Mouse (Mus musculus) MEL (cell line): ENCODE data around the gene Gtf3c6. TPM values are rescaled to one million over a fixed set of nuclear protein-coding genes. Genes with fewer than 3 reads are reported as not detected.

Experiments
- DNase-seq: peaks from one replicate; pipeline ENCODE4 v3.0.0; 2011; ENCODE audit warnings: low read depth, low spot score
- H3K27ac ChIP-seq: 2 replicates; pipeline ENCODE4 v1.5.1; 2012; ENCODE audit warnings: low read depth, mild to moderate bottlenecking, control low read depth, low read length, moderate library complexity; ENCODE audit not compliant: control insufficient read depth
- H3K27me3 ChIP-seq, 2 experiments: fragments of 150-350 bp in 1 of 2; sonication (generic) in 1 of 2; 2 replicates each; pipeline ENCODE4 v1.6.1; 2012; ENCODE audit warnings: low read length in 2 of 2, mild to moderate bottlenecking in 2 of 2, improper control_type of control experiment in 1 of 2, moderate library complexity in 1 of 2; ENCODE audit not compliant: insufficient read depth in 2 of 2, control insufficient read depth in 1 of 2
- H3K36me3 ChIP-seq, 2 experiments: 2 replicates each; pipeline ENCODE4 v1.6.1; 2012 to 2014; ENCODE audit warnings: low read length in 2 of 2, improper control_type of control experiment in 1 of 2, inconsistent platforms in 1 of 2, mild to moderate bottlenecking in 1 of 2; ENCODE audit not compliant: insufficient read depth in 2 of 2, control insufficient read depth in 1 of 2
- H3K4me1 ChIP-seq, 2 experiments: fragments of 150-350 bp in 1 of 2; sonication (generic) in 1 of 2; 2 replicates each; pipeline ENCODE4 v1.6.1; 2012; ENCODE audit warnings: low read length in 2 of 2, improper control_type of control experiment in 1 of 2, mild to moderate bottlenecking in 1 of 2; ENCODE audit not compliant: insufficient read depth in 2 of 2, control insufficient read depth in 1 of 2
- H3K4me3 ChIP-seq, 2 experiments: fragments of 150-350 bp in 1 of 2; sonication (generic) in 1 of 2; 2 replicates each; pipeline ENCODE4 v1.5.1; 2012; ENCODE audit warnings: low read depth in 2 of 2, low read length in 2 of 2, mild to moderate bottlenecking in 2 of 2, moderate library complexity in 2 of 2, control low read depth in 1 of 2, improper control_type of control experiment in 1 of 2; ENCODE audit not compliant: control insufficient read depth in 1 of 2, insufficient read depth in 1 of 2
- H3K79me2 ChIP-seq: 2 replicates; pipeline ENCODE4 v1.6.1; 2012; ENCODE audit warnings: mild to moderate bottlenecking, low read length, moderate library complexity; ENCODE audit not compliant: control insufficient read depth, poor library complexity, insufficient read depth
- H3K9ac ChIP-seq: 2 replicates; pipeline ENCODE4 v1.6.1; 2012; ENCODE audit warnings: low read depth, mild to moderate bottlenecking, control low read depth, low read length, moderate library complexity; ENCODE audit not compliant: control insufficient read depth, poor library complexity, severe bottlenecking
- H3K9me3 ChIP-seq: fragments of 150-350 bp; sonication (generic); replicated peaks from 2 replicates; pipeline ENCODE4 v1.6.1; 2012; ENCODE audit warnings: mild to moderate bottlenecking, low read length, improper control_type of control experiment, moderate library complexity; ENCODE audit not compliant: insufficient read depth
- BHLHE40 ChIP-seq: IDR thresholded peaks from 2 replicates; pipeline ENCODE4 v1.6.1; 2012; ENCODE audit warnings: low read depth, mild to moderate bottlenecking, inconsistent platforms, low read length, improper control_type of control experiment, borderline replicate concordance
- CHD1 ChIP-seq: IDR thresholded peaks from 2 replicates; pipeline ENCODE4 v1.6.1; 2012; ENCODE audit warnings: low read depth, mild to moderate bottlenecking, inconsistent platforms, low read length, improper control_type of control experiment
- CTCF ChIP-seq, 3 experiments: IDR thresholded peaks in 2 of 3; conservative IDR thresholded peaks in 1 of 3; 2 replicates each; pipeline ENCODE4 v1.5.1; 2011 to 2012; ENCODE audit warnings: low read length in 3 of 3, low read depth in 2 of 3, mild to moderate bottlenecking in 2 of 3, improper control_type of control experiment in 1 of 3, inconsistent platforms in 1 of 3, mixed read lengths in 1 of 3, moderate library complexity in 1 of 3; ENCODE audit not compliant: control insufficient read depth in 1 of 3, insufficient read depth in 1 of 3, poor library complexity in 1 of 3, severe bottlenecking in 1 of 3
- E2F4 ChIP-seq: IDR thresholded peaks from 2 replicates; pipeline ENCODE4 v1.6.1; 2011; ENCODE audit warnings: low read depth, low read length, improper control_type of control experiment, borderline replicate concordance
- EP300 ChIP-seq, 2 experiments: IDR thresholded peaks; 2 replicates each; pipeline ENCODE4 v1.6.1; 2011; ENCODE audit warnings: improper control_type of control experiment in 2 of 2, low read length in 2 of 2, low read depth in 1 of 2, mild to moderate bottlenecking in 1 of 2
- ETS1 ChIP-seq: IDR thresholded peaks from 2 replicates; pipeline ENCODE4 v1.6.1; 2012; ENCODE audit warnings: low read depth, mild to moderate bottlenecking, inconsistent platforms, low read length, improper control_type of control experiment, moderate library complexity
- GABPA ChIP-seq: IDR thresholded peaks from 2 replicates; pipeline ENCODE4 v1.6.1; 2012; ENCODE audit warnings: low read depth, mild to moderate bottlenecking, inconsistent platforms, low read length, improper control_type of control experiment, moderate library complexity
- GATA1 ChIP-seq: IDR thresholded peaks from 2 replicates; pipeline ENCODE4 v1.6.1; 2011; ENCODE audit warnings: low read depth, low read length, improper control_type of control experiment
- HCFC1 ChIP-seq: IDR thresholded peaks from 2 replicates; pipeline ENCODE4 v1.6.1; 2012; ENCODE audit warnings: low read depth, mild to moderate bottlenecking, inconsistent platforms, low read length, improper control_type of control experiment, moderate library complexity
- JUND ChIP-seq: IDR thresholded peaks from 2 replicates; pipeline ENCODE4 v1.6.1; 2011; ENCODE audit warnings: low read depth, mild to moderate bottlenecking, improper control_type of control experiment, low read length
- KAT2A ChIP-seq: conservative IDR thresholded peaks from 2 replicates; pipeline ENCODE4 v1.6.1; 2012; ENCODE audit warnings: low read depth, low read length, improper control_type of control experiment, inconsistent platforms
- MAFK ChIP-seq: IDR thresholded peaks from 2 replicates; pipeline ENCODE4 v1.6.1; 2011; ENCODE audit warnings: low read depth, mild to moderate bottlenecking, low read length, improper control_type of control experiment, borderline replicate concordance
- MAX ChIP-seq: IDR thresholded peaks from 2 replicates; pipeline ENCODE4 v1.6.1; 2011; ENCODE audit warnings: low read length, improper control_type of control experiment
- MAZ ChIP-seq: IDR thresholded peaks from 2 replicates; pipeline ENCODE4 v1.6.1; 2012; ENCODE audit warnings: low read depth, mild to moderate bottlenecking, inconsistent platforms, low read length, improper control_type of control experiment
- MEF2A ChIP-seq: IDR thresholded peaks from 2 replicates; pipeline ENCODE4 v1.6.1; 2014; ENCODE audit warnings: low read depth, mild to moderate bottlenecking, inconsistent platforms, low read length, improper control_type of control experiment; ENCODE audit not compliant: poor library complexity, insufficient replicate concordance, severe bottlenecking; ENCODE audit errors: extremely low read depth
- MYB ChIP-seq: IDR thresholded peaks from 2 replicates; pipeline ENCODE4 v1.6.1; 2011; ENCODE audit warnings: mild to moderate bottlenecking, low read depth, low read length, improper control_type of control experiment
- MYC ChIP-seq: IDR thresholded peaks from 2 replicates; pipeline ENCODE4 v1.6.1; 2011; ENCODE audit warnings: low read depth, mild to moderate bottlenecking, low read length, improper control_type of control experiment, moderate library complexity
- NELFE ChIP-seq: IDR thresholded peaks from 2 replicates; pipeline ENCODE4 v1.6.1; 2011; ENCODE audit warnings: low read depth, low read length, improper control_type of control experiment
- NRF1 ChIP-seq: IDR thresholded peaks from 2 replicates; pipeline ENCODE4 v1.6.1; 2014; ENCODE audit warnings: low read depth, mild to moderate bottlenecking, inconsistent platforms, low read length, improper control_type of control experiment, moderate library complexity; ENCODE audit not compliant: poor library complexity, insufficient read depth, severe bottlenecking
- POLR2A ChIP-seq, 2 experiments: IDR thresholded peaks; 2 replicates each; pipeline ENCODE4 v1.6.1; 2011 to 2012; ENCODE audit warnings: low read length in 2 of 2, mild to moderate bottlenecking in 2 of 2, control low read depth in 1 of 2, improper control_type of control experiment in 1 of 2, low read depth in 1 of 2, moderate library complexity in 1 of 2; ENCODE audit not compliant: control insufficient read depth in 1 of 2, insufficient read depth in 1 of 2, poor library complexity in 1 of 2
- POLR2AphosphoS2 ChIP-seq: IDR thresholded peaks from 2 replicates; pipeline ENCODE4 v1.6.1; 2011; ENCODE audit warnings: low read length, improper control_type of control experiment
- POLR2AphosphoS5 ChIP-seq: IDR thresholded peaks from 2 replicates; pipeline ENCODE4 v1.6.1; 2012; ENCODE audit warnings: low read depth, borderline replicate concordance, mild to moderate bottlenecking, inconsistent platforms, low read length, moderate library complexity, mixed read lengths
- RAD21 ChIP-seq: IDR thresholded peaks from 2 replicates; pipeline ENCODE4 v1.6.1; 2011; ENCODE audit warnings: mild to moderate bottlenecking, low read depth, low read length, improper control_type of control experiment
- RCOR1 ChIP-seq: IDR thresholded peaks from 2 replicates; pipeline ENCODE4 v1.6.1; 2012; ENCODE audit warnings: low read depth, mild to moderate bottlenecking, inconsistent platforms, low read length, improper control_type of control experiment
- SIN3A ChIP-seq: IDR thresholded peaks from 2 replicates; pipeline ENCODE4 v1.6.1; 2012; ENCODE audit warnings: low read length, improper control_type of control experiment, inconsistent platforms
- SMC3 ChIP-seq: IDR thresholded peaks from 2 replicates; pipeline ENCODE4 v1.6.1; 2011; ENCODE audit warnings: low read depth, low read length, improper control_type of control experiment
- TAL1 ChIP-seq: IDR thresholded peaks from 2 replicates; pipeline ENCODE4 v1.6.1; 2012; ENCODE audit warnings: mild to moderate bottlenecking, inconsistent platforms, low read length, moderate library complexity, mixed read lengths
- TBP ChIP-seq: IDR thresholded peaks from 2 replicates; pipeline ENCODE4 v1.8.0; 2011; ENCODE audit warnings: low read depth, low read length, improper control_type of control experiment
- TCF12 ChIP-seq: IDR thresholded peaks from 2 replicates; pipeline ENCODE4 v1.6.1; 2014; ENCODE audit warnings: low read depth, mild to moderate bottlenecking, inconsistent platforms, low read length, improper control_type of control experiment, moderate library complexity
- UBTF ChIP-seq: IDR thresholded peaks from 2 replicates; pipeline ENCODE4 v1.6.1; 2012; ENCODE audit warnings: low read depth, mild to moderate bottlenecking, inconsistent platforms, low read length, improper control_type of control experiment, moderate library complexity, borderline replicate concordance; ENCODE audit not compliant: insufficient read depth
- USF1 ChIP-seq: IDR thresholded peaks from 2 replicates; pipeline ENCODE4 v1.6.1; 2014; ENCODE audit warnings: low read depth, mild to moderate bottlenecking, inconsistent platforms, low read length, improper control_type of control experiment, moderate library complexity
- USF2 ChIP-seq, 2 experiments: IDR thresholded peaks; 2 replicates each; pipeline ENCODE4 v1.6.1; 2011 to 2012; ENCODE audit warnings: improper control_type of control experiment in 2 of 2, low read length in 2 of 2, borderline replicate concordance in 1 of 2, inconsistent platforms in 1 of 2, low read depth in 1 of 2, mild to moderate bottlenecking in 1 of 2; ENCODE audit not compliant: insufficient read depth in 1 of 2
- ZKSCAN1 ChIP-seq: IDR thresholded peaks from 2 replicates; pipeline ENCODE4 v1.6.1; 2012; ENCODE audit warnings: low read depth, mild to moderate bottlenecking, inconsistent platforms, low read length, improper control_type of control experiment, moderate library complexity
- ZMIZ1 ChIP-seq: IDR thresholded peaks from 2 replicates; pipeline ENCODE4 v1.6.1; 2012; ENCODE audit warnings: low read depth, mild to moderate bottlenecking, inconsistent platforms, low read length, improper control_type of control experiment, moderate library complexity
- ZNF384 ChIP-seq: IDR thresholded peaks from 2 replicates; pipeline ENCODE4 v1.6.1; 2012; ENCODE audit warnings: low read depth, mild to moderate bottlenecking, inconsistent platforms, low read length, improper control_type of control experiment
- polyA plus RNA-seq, 2 experiments: library from polyadenylated mRNA; stranded (reverse) in 1 of 2; unstranded in 1 of 2; fragments of >175 nt in 1 of 2; fragments of >200 nt in 1 of 2; gene quantifications; 2 replicates each; pipeline versions ENCODE4 v1.2.1 to v1.2.4; 2012; ENCODE audit warnings: low replicate concordance in 2 of 2, low read depth in 1 of 2; ENCODE audit not compliant: insufficient read length in 2 of 2, insufficient read depth in 1 of 2, missing spikeins in 1 of 2
- total RNA-seq: library from RNA; depleted of rRNA; stranded (reverse); fragments of 300-350 nt; gene quantifications from 2 replicates; pipeline ENCODE4 v1.2.3, GENCODE M21; 2012

The Gtf3c6 gene
- total and polyA plus RNA-seq, 3 experiments = 42.0 to 56.6 TPM; not detected in 1

DNA sequence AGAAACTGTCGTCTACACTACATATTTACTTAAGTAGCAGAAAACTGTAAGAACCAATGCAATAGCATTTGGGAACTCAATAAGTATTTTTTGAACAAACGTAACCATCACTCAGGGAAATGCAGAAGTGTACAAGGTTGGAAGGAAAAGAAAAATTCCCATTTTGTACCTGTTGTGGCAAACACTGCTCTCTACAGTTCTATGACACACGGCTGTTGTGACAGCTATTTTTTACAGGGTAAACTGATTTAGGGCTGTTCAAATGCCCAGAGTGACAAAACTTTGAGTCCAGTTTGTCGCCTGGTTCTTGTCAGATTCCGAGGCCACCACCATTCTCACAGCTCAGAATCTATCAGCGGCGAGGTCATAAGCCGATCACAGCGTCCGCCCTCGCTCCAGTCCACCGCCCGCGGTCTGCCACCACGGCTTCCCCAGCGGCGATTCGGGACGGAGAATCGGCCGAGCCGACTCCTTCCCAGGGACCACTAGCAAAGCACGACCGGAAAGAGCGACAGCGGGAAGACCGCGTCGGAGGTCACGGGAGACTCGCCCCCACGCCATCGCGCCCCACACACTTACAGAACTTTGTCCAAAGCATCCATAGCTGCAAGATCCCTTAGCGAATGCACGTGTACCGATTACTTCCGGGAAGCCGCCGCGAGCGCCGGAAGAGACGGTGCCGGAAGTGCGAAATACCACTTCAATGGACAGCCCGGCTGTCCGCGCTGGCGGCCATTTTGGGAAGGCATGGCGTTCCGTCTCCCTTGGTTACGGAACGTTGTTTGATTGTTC is 11.3 kb downstream of the Gtf3c6 start, which contains the start of gene Rpf2:
TSS of gene Rpf2 (minus strand) at position 663 of the 792 bp plus-strand sequence.
- Histone ChIP-seq H3K4me3 (peak within 1 kb of the TSS; percentile 67 to 96), H3K36me3 (peaks cover 12 to 35% of the 10 kb centered on the region in 2 experiments)
- TF ChIP-seq ZKSCAN1 = no peak
- TF ChIP-seq HCFC1 = peak; percentile 88
- no peak for TF ChIP-seq CTCF (IDR thresholded peaks at IDR 0.05 in 2 of 3, conservative IDR thresholded peaks at IDR 0.05 in 1 of 3; ENCODE audit: control insufficient read depth in 1 of 3, insufficient read depth in 1 of 3, low read depth in 2 of 3, low read length in 3 of 3, poor library complexity in 1 of 3, severe bottlenecking in 1 of 3)
- TF ChIP-seq MAX = peak; percentile 94
- no peak for TF ChIP-seq NRF1
- no peak for TF ChIP-seq CHD1
- peak; percentile 37; the same call in 1 of the 2 replicates for TF ChIP-seq USF1
- peak; percentile 79 for TF ChIP-seq BHLHE40
- TF ChIP-seq RCOR1 = no peak
- no peak for TF ChIP-seq POLR2AphosphoS5
- TF ChIP-seq MYC = peak; percentile 97
- peak; percentile 73 to 86; a peak in 3 of 4 replicates for TF ChIP-seq POLR2A (IDR thresholded peaks at IDR 0.05; ENCODE audit: control insufficient read depth in 1 of 2, insufficient read depth in 1 of 2, low read depth in 1 of 2, low read length in 2 of 2, poor library complexity in 1 of 2)
- no peak for TF ChIP-seq EP300 (IDR thresholded peaks at IDR 0.05; ENCODE audit: low read depth in 1 of 2, low read length in 2 of 2)
- no peak for TF ChIP-seq TCF12
- peak; percentile 1; the same call in 1 of the 2 replicates for TF ChIP-seq SMC3
- TF ChIP-seq NELFE = peak; percentile 75; the same call in 1 of the 2 replicates
- no peak for TF ChIP-seq TAL1
- TF ChIP-seq MAFK = no peak
- no peak for TF ChIP-seq ZNF384
- no peak for TF ChIP-seq RAD21
- peak; percentile 41; the same call in 1 of the 2 replicates for TF ChIP-seq ETS1
- no peak for TF ChIP-seq JUND
- no peak for TF ChIP-seq E2F4
- TF ChIP-seq USF2 (IDR thresholded peaks at IDR 0.05; ENCODE audit: borderline replicate concordance in 1 of 2, insufficient read depth in 1 of 2, low read depth in 1 of 2, low read length in 2 of 2) = no peak
- no peak for TF ChIP-seq UBTF
- peak; percentile 88 for TF ChIP-seq ZMIZ1
- TF ChIP-seq MEF2A = no peak
- 0 out of 2 replicates have a peak, but pooled peaks have one; percentile 39 for TF ChIP-seq TBP
- peak; percentile 97 for TF ChIP-seq SIN3A
- no peak for TF ChIP-seq GABPA
- TF ChIP-seq MAZ = no peak
- peak; percentile 90 for TF ChIP-seq POLR2AphosphoS2
- no peak for TF ChIP-seq MYB
- TF ChIP-seq GATA1 = no peak
- peak; percentile 55; the same call in 1 of the 2 replicates for TF ChIP-seq KAT2A

More for the DNA sequence above, 11.3 kb downstream of the Gtf3c6 start, which contains the start of gene Rpf2:
- H3K9ac ChIP-seq = peak within 1 kb of the TSS; percentile 72
- peak within 1 kb of the TSS; percentile 73 for H3K27ac ChIP-seq
- H3K9me3 ChIP-seq = no peaks in the 10 kb centered on the region
- H3K4me1 ChIP-seq = peaks cover 8 to 29% of the 10 kb centered on the region in 2 experiments
- H3K27me3 ChIP-seq = no peaks in the 10 kb centered on the region
- peaks cover 28% of the 10 kb centered on the region for H3K79me2 ChIP-seq
- peak; percentile 93 for DNase-seq
